Mouse (Mus musculus) heart, adult 2 months (tissue): Measurements from ENCODE around the gene Trub1. TPM values are rescaled to one million over a fixed set of nuclear protein-coding genes. Genes with fewer than 3 reads are reported as not detected.

ENCODE experiments used
- DNase-seq, 2 experiments: peaks; one replicate each; pipeline ENCODE4 v3.0.0; 2021
- H3K27ac ChIP-seq: fragments of 200-600 bp; 2 replicates; pipeline ENCODE4 v1.8.1; 2022
- H3K27me3 ChIP-seq: fragments of 200-500 bp; 2 replicates; pipeline ENCODE4 v1.6.1; 2012; ENCODE audit warnings: mild to moderate bottlenecking, low read length, inconsistent platforms, mixed read lengths; ENCODE audit not compliant: control insufficient read depth, insufficient read depth
- H3K36me3 ChIP-seq: fragments of 200-500 bp; 2 replicates; pipeline ENCODE4 v1.6.1; 2012; ENCODE audit warnings: low read length, inconsistent platforms; ENCODE audit not compliant: control insufficient read depth, insufficient read depth
- H3K4me1 ChIP-seq: fragments of 200-500 bp; 2 replicates; pipeline ENCODE4 v1.6.1; 2011; ENCODE audit warnings: low read length; ENCODE audit not compliant: control insufficient read depth, insufficient read depth
- H3K4me3 ChIP-seq: fragments of 200-600 bp; 2 replicates; pipeline ENCODE4 v1.8.1; 2022
- H3K79me2 ChIP-seq: fragments of 200-500 bp; replicated peaks from 2 replicates; pipeline ENCODE4 v1.6.1; 2012; ENCODE audit warnings: mild to moderate bottlenecking, inconsistent platforms, low read length, moderate library complexity, mixed read lengths; ENCODE audit not compliant: control insufficient read depth, insufficient read depth
- H3K9ac ChIP-seq: fragments of 200-500 bp; 2 replicates; pipeline ENCODE4 v1.6.1; 2012; ENCODE audit warnings: low read depth, mild to moderate bottlenecking, control low read depth, inconsistent platforms, low read length, mixed read lengths
- CTCF ChIP-seq: fragments of 200-600 bp; IDR thresholded peaks from 2 replicates; pipeline ENCODE4 v1.8.1; 2022; ENCODE audit warnings: antibody characterized with exemption, mild to moderate bottlenecking, moderate library complexity
- EP300 ChIP-seq: fragments of 200-500 bp; IDR thresholded peaks from 2 replicates; pipeline ENCODE4 v1.6.1; 2011; ENCODE audit warnings: low read depth, low read length, control low read depth; ENCODE audit not compliant: insufficient read depth
- POLR2A ChIP-seq: fragments of 200-500 bp; IDR thresholded peaks from 2 replicates; pipeline ENCODE4 v1.6.1; 2011; ENCODE audit warnings: mild to moderate bottlenecking, low read depth, low read length, control low read depth; ENCODE audit not compliant: insufficient read depth
- WGBS: fragments of 180-500 bp; shearing (Covaris S2); methylation state at CpG from one replicate; pipeline ENCODE4 v1.1.7; 2018; 5-methylcytosine and 5-hydroxymethylcytosine counted together
- intact Hi-C: fragments of 180-260 bp; cut with DNase I; formaldehyde crosslinking; loops from one replicate; pipeline ENCODE4 v1.15.1; 2025
- polyA plus RNA-seq: library from polyadenylated mRNA; depleted of rRNA; stranded (reverse); fragments of >200 nt; gene quantifications from 2 replicates; pipeline ENCODE4 v1.2.3, GENCODE M21; 2012; rRNA removed
- total RNA-seq, 2 experiments: library from RNA; stranded (reverse); gene quantifications; 2 replicates each; pipeline ENCODE4 v1.2.3; 2021

Trub1 gene
- total and polyA plus RNA-seq, 3 experiments = 3.0 to 6.4 (median 4.5) TPM

- intact Hi-C loops = no loop called here
- 80% methylated on average over 7 of the region's 7 CpGs for WGBS
- no peaks in the 10 kb centered on the region for H3K79me2 ChIP-seq
- no peaks in the 10 kb centered on the region for H3K27me3 ChIP-seq
- no peak overlapping the region for H3K4me3 ChIP-seq
- DNase-seq = no peak
- H3K9ac ChIP-seq = no peak overlapping the region
- TF ChIP-seq POLR2A = no peak
- TF ChIP-seq EP300 = no peak
- no peak for TF ChIP-seq CTCF
- H3K27ac ChIP-seq = no peak overlapping the region
- no peaks in the 10 kb centered on the region for H3K4me1 ChIP-seq
- H3K36me3 ChIP-seq = no peaks in the 10 kb centered on the region
Measured at GRCm38 (mm10) chr19:57537510-57538182, 84.9 kb downstream of the Trub1 start.

GRCm38 (mm10) chr19:57540118-57540517 is 87.4 kb downstream of the Trub1 start:
- 96% methylated on average over 11 of the region's 11 CpGs for WGBS
- Histone ChIP-seq H3K27me3 (no peaks in the 10 kb centered on the region), H3K27ac (no peak overlapping the region), H3K9ac (no peak overlapping the region), H3K36me3 (no peaks in the 10 kb centered on the region), H3K4me1 (no peaks in the 10 kb centered on the region), H3K4me3 (no peak overlapping the region), H3K79me2 (no peaks in the 10 kb centered on the region)
- TF ChIP-seq CTCF (no peak), EP300 (no peak), POLR2A (no peak)
- intact Hi-C loops = no loop called here
- no peak for DNase-seq

Other genes starting within 250 kb of the Trub1 start
- 100 to 1,000 TPM; 418 to 454 TPM for gene Ablim1, start 138.0 kb upstream of the Trub1 start, total RNA-seq
- gene Ablim1, start 138.0 kb upstream of the Trub1 start, polyA plus RNA-seq = 101 and 165 TPM in 2 replicates
- 10 to 100 TPM; 10.6 to 11.1 TPM for gene Fam160b1, start 92.2 kb upstream of the Trub1 start, total RNA-seq
- 6.7 and 10.2 TPM in 2 replicates for gene Fam160b1, start 92.2 kb upstream of the Trub1 start, polyA plus RNA-seq
- gene Atrnl1, start 158.1 kb downstream of the Trub1 start, total RNA-seq = 10 to 100 TPM; 13.4 to 14.2 TPM
- 6.3 and 10.0 TPM in 2 replicates for gene Atrnl1, start 158.1 kb downstream of the Trub1 start, polyA plus RNA-seq